Mouse (Mus musculus) midbrain, embryonic 11.5 days (tissue): Measurements from ENCODE around the gene Zglp1. TPM values are rescaled to one million over a fixed set of nuclear protein-coding genes. Genes with fewer than 3 reads are reported as not detected.

Experiments
- ATAC-seq: fragments of 200-750 bp; cut with Nextera tagmentation; 2 replicates; pipeline ENCODE4 v1.8.0; 2017; ENCODE audit warnings: moderate TSS enrichment, moderate library complexity; ENCODE audit not compliant: low FRiP score
- DNase-seq: peaks from one replicate; pipeline ENCODE4 v3.0.0; 2015; ENCODE audit warnings: low spot score; ENCODE audit errors: missing footprints
- H3K27ac ChIP-seq: fragments of 300-500 bp; sonication (generic); 2 replicates; pipeline ENCODE4 v1.5.1; 2014; ENCODE audit warnings: low read depth, low read length
- H3K27me3 ChIP-seq: fragments of 300-500 bp; sonication (generic); 2 replicates; pipeline ENCODE4 v1.6.1; 2014; ENCODE audit warnings: mild to moderate bottlenecking, low read length, moderate library complexity, mixed read lengths; ENCODE audit not compliant: control insufficient read depth, insufficient read depth
- H3K36me3 ChIP-seq: fragments of 300-500 bp; sonication (generic); 2 replicates; pipeline ENCODE4 v1.6.1; 2014; ENCODE audit warnings: mild to moderate bottlenecking, low read length, moderate library complexity, mixed read lengths; ENCODE audit not compliant: control insufficient read depth, insufficient read depth
- H3K4me1 ChIP-seq: fragments of 300-500 bp; sonication (generic); 2 replicates; pipeline ENCODE4 v1.6.1; 2014; ENCODE audit warnings: low read length; ENCODE audit not compliant: control insufficient read depth, insufficient read depth
- H3K4me2 ChIP-seq: fragments of 300-500 bp; sonication (generic); 2 replicates; pipeline ENCODE4 v1.6.1; 2014; ENCODE audit warnings: mild to moderate bottlenecking, moderate library complexity
- H3K4me3 ChIP-seq: fragments of 300-500 bp; sonication (generic); 2 replicates; pipeline ENCODE4 v1.5.1; 2014; ENCODE audit warnings: low read depth, low read length
- H3K9ac ChIP-seq: fragments of 300-500 bp; sonication (generic); 2 replicates; pipeline ENCODE4 v1.6.1; 2014; ENCODE audit warnings: low read length
- H3K9me3 ChIP-seq: fragments of 300-500 bp; sonication (generic); 2 replicates; pipeline ENCODE4 v1.6.1; 2016; ENCODE audit warnings: low read length; ENCODE audit not compliant: control insufficient read depth
- WGBS: fragments of 180-500 bp; shearing (Covaris S2); extraction: QIAGEN DNeasy Blood & Tissue Kit; methylation state at CpG from one replicate; pipeline ENCODE4 v1.1.7; 2014; 5-methylcytosine and 5-hydroxymethylcytosine counted together
- polyA plus RNA-seq: library from polyadenylated mRNA; unstranded; fragments of >200 nt; fragmentation: Nextera tagmentation; extraction: Ambion mirVana; gene quantifications from 2 replicates; pipeline ENCODE4 v1.2.1, GENCODE M21; 2014

Gene Zglp1
- polyA plus RNA-seq, 1 experiment from 2014 or later, result 0.86 TPM

- Histone ChIP-seq H3K27ac (no peak overlapping the region), H3K36me3 (no peaks in the 10 kb centered on the region), H3K27me3 (peaks cover 94% of the 10 kb centered on the region), H3K9me3 (no peaks in the 10 kb centered on the region), H3K4me1 (peaks cover 33% of the 10 kb centered on the region), H3K4me2 (peak overlapping the region; percentile 83; the same call in 1 of the 2 replicates), H3K4me3 (peak overlapping the region; percentile 39), H3K9ac (no peak overlapping the region)
- ATAC-seq, result no peak
- 4% methylated on average over 7 of the region's 7 CpGs for WGBS
- DNase-seq, result peak; percentile 93
Observed at GRCm38 (mm10) chr9:21032491-21032890, 34.4 kb downstream of the Zglp1 start.

GRCm38 (mm10) chr9:21031896-21032351 lies 35.0 kb downstream of the Zglp1 start, which contains the start of gene Icam5:
Icam5 (plus strand) TSS chr9:21032073.
- Histone ChIP-seq H3K4me3 (peak within 1 kb of the TSS; percentile 39), H3K9ac (0 out of 2 replicates have a peak within 1 kb of the TSS, but pooled peaks have one; percentile 16), H3K36me3 (no peaks in the 10 kb centered on the region), H3K9me3 (no peaks in the 10 kb centered on the region), H3K27me3 (peaks cover 88% of the 10 kb centered on the region), H3K27ac (no peak within 1 kb of the TSS), H3K4me1 (peaks cover 28% of the 10 kb centered on the region), H3K4me2 (peak within 1 kb of the TSS; percentile 83)
- DNase-seq (peak; percentile 90), ATAC-seq (peak; percentile 17)
- WGBS, result under 1% methylated on average over 35 of the region's 35 CpGs

GRCm38 (mm10) chr9:21031251-21031895 lies 35.5 kb downstream of the Zglp1 start:
- H3K27me3 ChIP-seq, result peaks cover 83% of the 10 kb centered on the region
- ATAC-seq (peak; percentile 54), DNase-seq (peak; percentile 95)
- H3K36me3 ChIP-seq, result no peaks in the 10 kb centered on the region
- peak overlapping the region; percentile 83 for H3K4me2 ChIP-seq
- no peaks in the 10 kb centered on the region for H3K9me3 ChIP-seq
- H3K4me3 ChIP-seq, result peak overlapping the region; percentile 39
- H3K9ac ChIP-seq, result no peak overlapping the region
- under 1% methylated on average over 36 of the region's 36 CpGs for WGBS
- peaks cover 28% of the 10 kb centered on the region for H3K4me1 ChIP-seq
- H3K27ac ChIP-seq, result no peak overlapping the region

DNA sequence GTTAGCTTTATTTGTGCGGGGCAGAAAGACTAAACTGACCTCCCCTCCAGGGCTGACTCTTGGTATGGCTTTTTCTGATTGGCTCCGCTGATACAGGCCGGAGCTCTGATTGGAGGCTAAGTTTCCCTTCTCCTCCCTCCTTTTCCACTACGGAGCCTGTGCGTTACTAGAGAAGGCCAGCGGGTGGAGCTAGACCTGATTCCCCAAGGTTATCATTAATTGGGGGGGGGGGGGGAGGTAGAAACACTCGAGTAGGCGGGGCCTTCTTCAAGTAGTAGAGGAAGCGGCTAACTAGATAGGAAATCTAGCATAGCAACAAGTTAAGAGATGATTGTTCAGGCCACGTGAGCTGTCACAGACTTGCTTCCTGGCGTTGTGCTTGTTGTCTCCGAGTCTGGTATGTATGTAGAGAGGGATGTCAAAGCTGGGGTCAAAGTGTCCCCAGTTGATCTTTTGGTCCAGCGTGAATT lies 36.1 kb downstream of the Zglp1 start:
- peak; percentile 56 for ATAC-seq
- Histone ChIP-seq H3K36me3 (no peaks in the 10 kb centered on the region), H3K4me1 (peaks cover 28% of the 10 kb centered on the region), H3K27me3 (peaks cover 77% of the 10 kb centered on the region), H3K9ac (no peak overlapping the region), H3K27ac (no peak overlapping the region), H3K4me2 (peak overlapping the region; percentile 83), H3K4me3 (peak overlapping the region; percentile 39), H3K9me3 (no peaks in the 10 kb centered on the region)
- under 1% methylated on average over 13 of the region's 13 CpGs for WGBS
- peak; percentile 94 for DNase-seq

- H3K36me3 ChIP-seq, result no peaks in the 10 kb centered on the region
- no peaks in the 10 kb centered on the region for H3K9me3 ChIP-seq
- H3K4me3 ChIP-seq, result peak overlapping the region; percentile 22; the same call in 1 of the 2 replicates
- DNase-seq (no peak), ATAC-seq (no peak)
- 25% methylated on average over 22 of the region's 22 CpGs for WGBS
- no peak overlapping the region for H3K9ac ChIP-seq
- H3K4me2 ChIP-seq, result peak overlapping the region; percentile 26
- no peak overlapping the region for H3K27ac ChIP-seq
- H3K27me3 ChIP-seq, result peaks cover 70% of the 10 kb centered on the region
- peaks cover 28% of the 10 kb centered on the region for H3K4me1 ChIP-seq
Observed at GRCm38 (mm10) chr9:21030055-21030600, 36.8 kb downstream of the Zglp1 start.

DNA sequence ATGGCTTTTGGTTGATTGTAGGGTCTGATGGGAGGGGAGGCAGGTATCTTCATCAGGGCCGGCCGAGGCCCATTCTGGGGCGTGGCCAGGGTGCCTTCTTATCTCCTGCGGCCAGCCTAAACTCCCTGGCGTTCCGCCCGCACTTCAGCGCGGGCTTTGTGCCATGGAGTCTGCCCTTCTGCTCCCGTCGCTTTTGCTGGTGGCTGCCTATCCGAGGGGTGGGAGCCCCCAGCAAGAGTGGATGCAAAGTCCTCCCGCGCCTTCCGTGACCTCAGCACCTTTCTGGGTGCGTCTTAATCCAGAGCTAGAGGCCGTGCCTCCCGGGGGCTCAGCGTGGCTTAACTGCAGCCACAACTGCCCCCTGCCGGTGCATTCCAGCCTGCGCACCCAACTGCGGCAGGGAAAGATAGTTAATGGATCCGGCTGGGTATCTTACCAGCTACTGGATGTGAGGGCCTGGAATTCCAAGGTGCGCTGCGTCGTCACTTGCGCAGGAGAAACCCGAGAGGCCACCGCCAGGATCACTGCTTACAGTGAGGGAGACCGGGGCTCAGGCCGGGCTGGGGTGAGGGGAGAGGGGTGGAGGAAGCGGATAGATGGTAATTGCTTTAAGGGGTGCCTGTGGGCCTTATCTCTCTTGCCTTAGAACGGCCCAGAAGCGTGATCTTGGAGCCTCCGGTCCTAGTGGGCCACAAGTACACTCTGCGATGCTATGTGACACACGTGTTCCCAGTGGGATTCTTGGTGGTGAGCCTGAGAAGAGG lies 37.4 kb downstream of the Zglp1 start, which contains the start of gene Icam4:
Gene Icam4, plus strand, starts transcription at position 83 of the 764 bp plus-strand sequence.
- peak; percentile 96 for DNase-seq
- H3K4me1 ChIP-seq, result peaks cover 28% of the 10 kb centered on the region
- H3K4me2 ChIP-seq, result peak within 1 kb of the TSS; percentile 47
- H3K4me3 ChIP-seq, result peak within 1 kb of the TSS; percentile 22
- peaks cover 64% of the 10 kb centered on the region for H3K27me3 ChIP-seq
- peak within 1 kb of the TSS; percentile 50 for H3K9ac ChIP-seq
- no peaks in the 10 kb centered on the region for H3K9me3 ChIP-seq
- H3K27ac ChIP-seq, result no peak within 1 kb of the TSS; the same call in 1 of the 2 replicates
- ATAC-seq, result peak; percentile 7; the same call in 1 of the 2 replicates
- 3% methylated on average over 37 of the region's 37 CpGs for WGBS
- H3K36me3 ChIP-seq, result no peaks in the 10 kb centered on the region

- Histone ChIP-seq H3K4me2 (no peak overlapping the region), H3K36me3 (no peaks in the 10 kb centered on the region), H3K9ac (no peak overlapping the region), H3K27ac (no peak overlapping the region), H3K4me1 (peaks cover 28% of the 10 kb centered on the region), H3K9me3 (no peaks in the 10 kb centered on the region), H3K4me3 (no peak overlapping the region), H3K27me3 (peaks cover 56% of the 10 kb centered on the region)
- no peak for DNase-seq
- WGBS, result 70% methylated on average over 6 of the region's 6 CpGs
- no peak for ATAC-seq
Observed at GRCm38 (mm10) chr9:21028560-21029110, 38.3 kb downstream of the Zglp1 start.

- H3K4me2 ChIP-seq, result no peak overlapping the region
- H3K9ac ChIP-seq, result no peak overlapping the region
- H3K27me3 ChIP-seq, result peaks cover 48% of the 10 kb centered on the region
- H3K36me3 ChIP-seq, result no peaks in the 10 kb centered on the region
- peaks cover 21% of the 10 kb centered on the region for H3K4me1 ChIP-seq
- H3K9me3 ChIP-seq, result no peaks in the 10 kb centered on the region
- 52% methylated on average over 8 of the region's 8 CpGs for WGBS
- H3K27ac ChIP-seq, result no peak overlapping the region
- ATAC-seq (no peak), DNase-seq (peak; percentile 81)
- no peak overlapping the region for H3K4me3 ChIP-seq
Observed at GRCm38 (mm10) chr9:21027774-21028290, 39.1 kb downstream of the Zglp1 start.
